Mouse (Mus musculus) brain, embryonic 14.5 days (tissue): ENCODE measurements around the gene Heatr6.

ENCODE experiments used
- CTCF ChIP-seq: fragments of 200-500 bp; IDR thresholded peaks from 2 replicates; pipeline ENCODE4 v1.5.1; 2012; ENCODE audit warnings: inconsistent platforms, mild to moderate bottlenecking, moderate library complexity, borderline replicate concordance; ENCODE audit not compliant: insufficient read depth, insufficient read length; ENCODE audit errors: extremely low read depth
- POLR2A ChIP-seq: fragments of 200-500 bp; IDR thresholded peaks from 2 replicates; pipeline ENCODE4 v1.6.1; 2012; ENCODE audit warnings: mild to moderate bottlenecking, inconsistent platforms, borderline replicate concordance; ENCODE audit not compliant: poor library complexity, insufficient read depth, insufficient read length, severe bottlenecking; ENCODE audit errors: extremely low read depth

- no peak for TF ChIP-seq CTCF
- TF ChIP-seq POLR2A, result no peak
Observed at GRCm38 (mm10) chr11:83772341-83772740, 18.8 kb downstream of the Heatr6 start.
